Mouse (Mus musculus): ENCODE measurements around the gene Thsd4.

Gene Thsd4

GRCm38 (mm10) chr9:60305204-60305840, 216.5 kb downstream of the Thsd4 start:
- DNase-seq, result no peak

- DNase-seq, result no peak
Measured at GRCm38 (mm10) chr9:60296276-60296675, 225.6 kb downstream of the Thsd4 start.

- DNase-seq, result no peak
Measured at GRCm38 (mm10) chr9:60295199-60295598, 226.6 kb downstream of the Thsd4 start.

- DNase-seq, result no peak
Measured at GRCm38 (mm10) chr9:60293129-60293528, 228.7 kb downstream of the Thsd4 start.

GRCm38 (mm10) chr9:60290780-60291179, 231.1 kb downstream of the Thsd4 start:
- no peak for DNase-seq

GRCm38 (mm10) chr9:60288789-60289188, 233.1 kb downstream of the Thsd4 start:
- DNase-seq, result no peak

- no peak for DNase-seq
Measured at GRCm38 (mm10) chr9:60286390-60286789, 235.5 kb downstream of the Thsd4 start.

GRCm38 (mm10) chr9:60285047-60285462, 236.8 kb downstream of the Thsd4 start:
- DNase-seq, result no peak

GRCm38 (mm10) chr9:60284318-60284717, 237.5 kb downstream of the Thsd4 start:
- DNase-seq, result no peak

GRCm38 (mm10) chr9:60283546-60283945, 238.3 kb downstream of the Thsd4 start:
- DNase-seq, result no peak

- no peak for DNase-seq
Measured at GRCm38 (mm10) chr9:60281281-60281680, 240.6 kb downstream of the Thsd4 start.

GRCm38 (mm10) chr9:60280786-60281185, 241.1 kb downstream of the Thsd4 start:
- peak; percentile 56 for DNase-seq

GRCm38 (mm10) chr9:60279556-60279955, 242.3 kb downstream of the Thsd4 start:
- DNase-seq, result peak; percentile 85

- no peak for DNase-seq
Measured at GRCm38 (mm10) chr9:60276351-60276750, 245.5 kb downstream of the Thsd4 start.

- peak; percentile 38 for DNase-seq
Measured at GRCm38 (mm10) chr9:60275410-60276159, 246.3 kb downstream of the Thsd4 start.

GRCm38 (mm10) chr9:60274503-60274902, 247.3 kb downstream of the Thsd4 start:
- no peak for DNase-seq

GRCm38 (mm10) chr9:60272345-60272744, 249.5 kb downstream of the Thsd4 start:
- DNase-seq, result peak; percentile 37

- peak; percentile 68 for DNase-seq
Measured at GRCm38 (mm10) chr9:60271940-60272339, 249.9 kb downstream of the Thsd4 start.

- DNase-seq, result no peak
Measured at GRCm38 (mm10) chr9:60269807-60270206, 252.0 kb downstream of the Thsd4 start.

GRCm38 (mm10) chr9:60267273-60267626, 254.6 kb downstream of the Thsd4 start:
- no peak for DNase-seq

GRCm38 (mm10) chr9:60266583-60267272, 255.1 kb downstream of the Thsd4 start:
- no peak for DNase-seq

- DNase-seq, result no peak
Measured at GRCm38 (mm10) chr9:60264586-60265325, 257.1 kb downstream of the Thsd4 start.

GRCm38 (mm10) chr9:60262515-60263140, 259.2 kb downstream of the Thsd4 start:
- DNase-seq, result peak; percentile 59

Measured in liver (tissue).